Mouse (Mus musculus): ENCODE results near the gene Adamts5. TPM values are rescaled to one million over a fixed set of nuclear protein-coding genes. Genes with fewer than 3 reads are reported as not detected.
A peak's percentile ranks its signal among the peaks of the same experiment; 100 is the strongest.

The Adamts5 gene
- 1.7 and 1.9 TPM in 2 replicates for polyA plus RNA-seq (2012; rRNA removed)

DNA sequence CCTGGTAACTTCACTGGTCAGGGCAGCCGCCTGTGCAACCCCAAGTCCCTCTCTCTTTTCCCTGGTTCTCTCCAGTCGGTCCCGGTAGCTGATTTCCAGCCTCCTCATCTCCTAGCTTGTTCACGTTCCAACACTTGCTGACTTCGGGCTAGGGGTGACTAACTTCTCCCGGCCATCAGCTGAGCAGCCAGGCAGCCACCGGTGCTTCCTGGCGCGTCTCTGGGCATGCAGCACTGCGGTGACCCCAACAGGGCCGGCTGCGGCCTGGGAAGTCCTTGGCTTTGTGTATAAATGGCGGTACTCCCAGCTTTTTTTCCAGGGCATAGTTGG lies at the start of gene Adamts5:
Gene Adamts5 (minus strand): TSS at position 248 of the 330 bp plus-strand sequence.
- no peak for DNase-seq (ENCODE audit: extremely low spot score in 1 of 2, low spot score in 1 of 2)

DNA sequence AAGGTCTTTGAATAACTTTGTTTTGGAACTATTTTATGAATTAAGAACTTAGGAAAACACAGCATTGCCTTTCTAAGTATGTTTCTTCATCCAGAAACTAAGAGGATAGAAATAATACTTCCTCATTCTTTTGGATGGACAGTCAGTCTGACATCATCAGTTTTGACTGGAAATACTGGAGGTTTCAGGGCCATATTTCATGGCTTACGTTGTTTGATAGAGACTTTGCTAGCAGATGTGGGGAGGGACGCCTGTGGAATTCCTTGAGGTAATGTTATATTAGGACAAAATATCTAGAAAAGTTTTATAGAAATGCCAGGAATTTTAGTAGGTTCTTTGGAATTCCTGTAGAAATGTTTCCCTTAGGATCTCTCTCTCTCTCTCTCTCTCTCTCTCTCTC lies 48.7 kb upstream of the Adamts5 start:
- no peak for DNase-seq (ENCODE audit: extremely low spot score in 1 of 2, low spot score in 1 of 2)

DNA sequence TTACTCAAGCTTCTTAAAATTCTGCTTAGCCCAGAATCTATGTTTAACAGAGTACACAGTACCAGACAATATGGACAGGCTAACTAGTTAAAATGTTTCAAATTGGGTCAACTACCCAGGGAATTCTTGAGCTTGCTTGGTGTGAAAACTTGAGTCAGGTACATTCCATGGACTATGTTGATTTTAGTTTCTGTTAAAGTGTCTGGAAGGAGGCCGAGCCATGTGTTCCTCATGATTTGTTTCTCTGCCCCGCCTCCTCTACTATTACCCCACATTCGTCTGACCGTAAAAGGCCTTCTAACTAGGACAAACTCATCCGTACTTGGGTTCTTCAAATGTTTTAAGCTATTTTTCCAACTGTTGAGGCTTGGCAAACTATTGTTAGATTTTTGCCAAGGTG lies 24.4 kb upstream of the Adamts5 start:
- no peak for DNase-seq (ENCODE audit: extremely low spot score in 1 of 2, low spot score in 1 of 2)

DNA sequence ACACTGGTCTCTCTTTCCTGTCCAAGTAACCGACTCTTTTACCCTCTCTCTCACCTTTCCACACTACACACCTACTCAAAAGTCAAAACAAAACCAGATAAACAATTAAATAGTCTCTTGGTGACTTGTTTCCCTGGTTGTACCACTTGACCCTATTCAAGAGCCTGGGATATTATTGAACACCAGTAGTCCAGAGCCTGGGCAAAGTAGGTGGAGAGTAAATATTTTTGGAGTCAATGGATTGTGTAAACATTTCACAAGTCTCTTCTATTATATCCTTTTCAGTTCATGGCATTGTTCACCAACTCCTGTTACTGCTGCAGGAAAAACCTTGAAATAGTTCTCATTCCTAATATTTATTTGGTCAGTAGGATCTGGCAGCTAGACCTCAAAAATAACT lies 20.8 kb upstream of the Adamts5 start:
- DNase-seq (ENCODE audit: extremely low spot score in 1 of 2, low spot score in 1 of 2): no peak

DNA sequence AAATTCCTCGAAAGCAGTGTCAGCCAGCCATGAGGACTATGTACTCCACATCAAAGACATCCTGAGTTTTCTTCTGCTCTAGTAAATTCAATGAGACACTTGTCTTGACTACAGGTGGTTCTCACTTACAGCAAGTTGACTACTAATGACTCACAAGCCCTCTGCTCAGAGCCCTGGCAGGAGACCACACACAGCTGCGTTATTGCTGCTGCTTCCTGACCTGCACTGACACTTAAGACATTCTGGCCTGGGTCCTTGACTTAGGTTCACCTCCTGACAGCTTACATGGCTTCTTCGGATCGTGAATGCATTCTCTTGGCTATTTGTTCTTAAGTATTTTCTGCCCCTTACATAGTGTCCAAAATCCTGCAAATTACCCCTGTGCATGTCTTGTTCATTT lies 18.5 kb upstream of the Adamts5 start:
- DNase-seq (ENCODE audit: extremely low spot score in 1 of 2, low spot score in 1 of 2): no peak

DNA sequence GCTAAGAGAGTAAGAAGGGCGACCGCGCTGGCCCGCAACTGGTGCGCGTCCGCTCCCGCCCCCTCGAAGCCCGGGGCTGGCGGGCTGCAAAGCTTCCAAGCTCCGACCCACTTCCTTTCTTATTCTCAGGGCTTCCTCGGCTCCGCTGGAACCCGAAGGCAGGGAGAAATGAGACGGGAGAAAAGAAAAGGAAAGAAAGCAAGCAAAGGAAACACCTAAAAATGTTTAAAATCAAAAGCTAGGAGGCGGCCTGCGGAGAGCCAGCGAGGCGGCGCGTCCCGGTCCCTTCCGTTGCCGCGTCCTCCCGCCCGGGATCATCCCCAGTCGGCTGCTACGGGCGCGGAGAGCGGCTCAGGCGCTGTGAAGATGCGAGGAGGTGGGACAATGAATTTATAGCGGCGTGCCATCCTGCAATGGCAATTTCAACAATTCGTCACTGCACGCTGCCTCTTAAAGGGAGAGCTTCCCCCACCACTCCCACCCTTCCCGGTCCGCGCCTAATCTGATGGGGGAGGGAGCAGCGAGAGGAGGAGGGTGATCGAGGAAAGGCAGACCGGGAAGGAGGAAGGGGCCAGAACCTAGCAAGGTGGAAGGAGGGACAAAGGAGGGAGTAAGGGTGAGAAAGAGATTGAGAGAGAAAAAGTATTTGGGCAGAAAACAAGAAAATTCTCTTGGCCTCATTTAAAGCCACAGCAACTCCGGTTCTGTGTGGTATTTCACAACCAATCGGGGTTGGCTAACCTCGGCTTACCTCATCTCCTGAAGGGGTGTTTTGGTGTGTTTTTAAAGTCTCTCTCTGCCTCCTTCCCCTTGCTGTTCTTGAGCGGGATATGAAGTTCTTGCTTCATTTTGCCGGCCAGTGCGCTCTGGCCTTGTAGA lies 687 bp downstream of the Adamts5 start:
- peak in 1 of 2 experiments; percentile 46 for DNase-seq (ENCODE audit: extremely low spot score in 1 of 2, low spot score in 1 of 2)

DNA sequence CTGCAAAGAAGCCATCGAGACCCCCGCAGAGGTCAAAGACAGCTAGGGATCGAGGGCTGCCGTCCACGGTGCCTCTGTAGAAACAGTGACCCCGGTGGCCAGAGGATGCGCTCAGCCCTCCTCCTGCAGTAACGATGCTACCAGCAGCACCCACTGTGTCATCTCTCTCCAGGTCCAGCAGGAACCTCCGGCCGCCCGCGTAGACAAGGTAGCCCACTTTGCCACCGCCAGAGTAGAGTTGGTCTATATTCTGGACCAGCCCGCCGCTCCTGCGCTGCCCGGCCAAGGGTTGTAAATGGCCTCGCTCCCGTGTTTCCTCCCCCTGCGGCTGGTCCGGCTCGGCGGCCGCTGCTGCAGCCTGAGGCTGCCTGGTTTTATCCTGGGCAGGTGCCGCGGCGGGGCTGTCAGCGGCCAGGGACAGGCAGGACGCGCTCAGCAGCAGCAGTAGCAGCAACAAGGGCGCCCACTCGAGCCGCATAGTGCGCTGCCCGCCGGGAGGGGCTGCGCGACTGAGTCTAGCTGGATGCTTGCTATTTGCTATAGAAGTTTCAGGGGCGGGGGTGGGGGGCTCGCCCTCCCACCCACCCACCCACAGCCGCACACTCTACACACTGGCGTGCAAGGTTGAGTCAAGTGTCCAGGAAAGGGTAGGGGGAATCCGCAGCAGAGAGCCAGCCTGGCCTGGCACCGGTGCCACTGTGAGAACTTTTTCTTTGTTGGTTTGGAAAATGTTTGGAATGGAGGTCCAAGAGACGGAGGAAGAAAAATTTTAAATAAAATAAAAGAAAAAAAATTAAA lies 1.6 kb downstream of the Adamts5 start:
- DNase-seq (ENCODE audit: extremely low spot score in 1 of 2, low spot score in 1 of 2): peak in 1 of 2 experiments; percentile 15

DNA sequence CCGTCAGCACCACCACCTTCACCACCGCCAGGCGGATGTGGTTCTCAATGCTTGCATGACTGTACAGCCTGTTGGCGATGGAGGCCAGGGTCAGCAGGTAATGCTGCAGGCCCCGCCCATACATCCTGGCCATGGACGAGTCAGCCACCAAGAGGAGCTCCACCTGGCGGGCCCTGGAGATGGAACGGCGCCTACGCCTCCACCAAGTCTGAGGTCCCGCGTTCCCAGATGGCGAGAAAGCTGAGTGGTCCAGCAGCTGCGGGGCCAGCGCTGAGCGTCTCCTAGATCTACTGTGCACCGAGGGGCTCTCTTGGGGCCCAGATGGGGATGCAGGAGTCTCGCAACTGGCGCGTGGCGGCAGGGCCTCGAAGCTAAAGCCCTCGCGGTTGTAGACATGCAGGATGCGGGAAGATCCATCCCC lies 2.3 kb downstream of the Adamts5 start:
- DNase-seq (ENCODE audit: extremely low spot score in 1 of 2, low spot score in 1 of 2): peak in 1 of 2 experiments; percentile 17

DNA sequence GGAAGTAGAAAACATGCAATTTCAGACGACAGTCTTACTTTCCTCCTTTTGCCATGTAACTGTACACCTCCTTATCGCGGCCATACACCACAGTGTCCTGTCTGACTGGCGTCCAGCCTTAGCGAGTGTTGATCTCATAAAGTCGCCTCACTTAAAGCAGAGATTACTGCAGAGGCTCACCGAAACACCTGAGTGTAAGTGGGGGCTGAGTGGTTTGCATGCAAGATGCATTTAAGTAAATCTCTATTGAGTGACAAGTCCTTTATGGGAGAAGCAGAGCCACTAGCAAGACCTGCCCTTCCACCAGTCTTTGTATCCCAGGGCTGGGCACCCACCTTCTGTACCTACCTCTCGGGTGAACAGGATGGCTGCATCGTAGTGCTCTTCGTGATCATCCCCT lies 2.8 kb downstream of the Adamts5 start:
- no peak for DNase-seq (ENCODE audit: extremely low spot score in 1 of 2, low spot score in 1 of 2)

DNA sequence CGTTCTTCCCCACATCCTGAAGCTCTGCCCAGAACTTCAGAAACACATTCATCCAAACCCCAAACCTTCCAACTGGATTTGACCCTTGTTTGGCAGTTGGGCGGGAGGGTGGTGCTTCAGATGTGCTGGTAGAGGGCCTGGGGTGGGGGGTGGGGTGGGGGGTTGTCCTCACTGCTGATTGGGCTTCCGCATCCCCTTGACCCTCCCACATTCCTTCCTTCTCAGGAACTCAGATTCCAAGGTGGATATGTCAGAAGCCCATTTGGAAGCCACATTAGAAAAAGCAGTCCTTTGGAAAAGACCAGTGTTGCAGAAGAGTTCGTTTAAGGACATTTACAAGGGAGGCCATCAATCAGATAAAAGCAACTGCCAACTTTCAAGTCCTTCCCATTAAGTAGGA lies 3.2 kb downstream of the Adamts5 start:
- DNase-seq (ENCODE audit: extremely low spot score in 1 of 2, low spot score in 1 of 2): no peak

DNA sequence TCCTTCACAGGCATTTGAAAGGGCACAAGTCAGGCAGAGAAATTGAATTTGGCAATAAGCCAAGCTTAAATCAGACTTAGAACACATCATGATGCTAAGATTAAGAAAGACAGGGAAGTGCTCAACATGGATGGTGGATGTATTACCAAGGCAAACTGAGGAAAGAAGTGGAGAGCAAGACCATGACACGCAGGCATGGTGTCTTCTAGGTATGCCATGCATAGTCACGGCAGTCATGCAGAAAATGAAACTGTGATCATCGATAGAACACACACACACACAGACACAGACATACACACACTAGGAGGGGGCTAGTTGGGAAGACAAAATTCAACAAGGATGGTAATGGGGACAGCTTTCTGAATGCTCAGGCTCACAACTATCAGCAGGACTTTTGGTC lies 3.8 kb downstream of the Adamts5 start:
- no peak for DNase-seq (ENCODE audit: extremely low spot score in 1 of 2, low spot score in 1 of 2)

DNA sequence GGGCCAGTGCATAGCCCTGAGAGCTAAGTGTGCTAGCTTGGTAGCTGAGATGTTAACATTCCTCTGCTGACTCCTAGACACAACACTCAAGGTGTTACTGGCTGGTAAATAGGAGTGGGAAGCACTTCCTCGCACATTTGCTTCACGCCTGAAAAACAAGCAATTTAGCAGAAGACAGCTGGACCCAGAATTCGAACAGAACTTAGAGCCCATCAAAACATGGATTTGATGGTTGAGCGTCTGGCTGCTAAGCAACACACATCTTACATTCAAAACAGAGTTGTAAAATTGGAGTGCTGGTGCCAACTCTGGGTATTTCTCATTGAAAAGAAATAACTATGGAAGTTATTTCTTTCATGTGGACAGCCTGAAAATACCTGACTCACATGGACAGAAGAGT lies 5.7 kb downstream of the Adamts5 start:
- DNase-seq (ENCODE audit: extremely low spot score in 1 of 2, low spot score in 1 of 2): peak in 1 of 2 experiments; percentile 22

DNA sequence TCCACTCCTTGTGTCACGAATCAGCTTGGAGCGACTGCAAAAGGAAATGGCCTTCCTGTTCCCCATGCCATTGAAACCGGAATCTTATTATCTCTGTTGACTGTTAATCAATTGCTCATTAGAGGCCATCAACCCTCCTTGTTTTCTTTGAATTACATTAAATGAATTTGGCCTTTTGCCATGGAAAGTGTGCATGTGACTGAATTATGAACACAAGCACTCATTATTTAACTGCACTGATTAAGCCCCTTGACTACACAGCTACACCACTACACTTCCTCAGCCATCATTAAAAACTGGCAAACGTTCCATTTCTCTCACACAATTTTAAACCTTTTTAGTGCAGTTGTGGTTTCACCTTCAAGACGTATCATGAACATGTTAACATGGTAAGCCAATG lies 11.8 kb downstream of the Adamts5 start:
- DNase-seq (ENCODE audit: extremely low spot score in 1 of 2, low spot score in 1 of 2): no peak

DNA sequence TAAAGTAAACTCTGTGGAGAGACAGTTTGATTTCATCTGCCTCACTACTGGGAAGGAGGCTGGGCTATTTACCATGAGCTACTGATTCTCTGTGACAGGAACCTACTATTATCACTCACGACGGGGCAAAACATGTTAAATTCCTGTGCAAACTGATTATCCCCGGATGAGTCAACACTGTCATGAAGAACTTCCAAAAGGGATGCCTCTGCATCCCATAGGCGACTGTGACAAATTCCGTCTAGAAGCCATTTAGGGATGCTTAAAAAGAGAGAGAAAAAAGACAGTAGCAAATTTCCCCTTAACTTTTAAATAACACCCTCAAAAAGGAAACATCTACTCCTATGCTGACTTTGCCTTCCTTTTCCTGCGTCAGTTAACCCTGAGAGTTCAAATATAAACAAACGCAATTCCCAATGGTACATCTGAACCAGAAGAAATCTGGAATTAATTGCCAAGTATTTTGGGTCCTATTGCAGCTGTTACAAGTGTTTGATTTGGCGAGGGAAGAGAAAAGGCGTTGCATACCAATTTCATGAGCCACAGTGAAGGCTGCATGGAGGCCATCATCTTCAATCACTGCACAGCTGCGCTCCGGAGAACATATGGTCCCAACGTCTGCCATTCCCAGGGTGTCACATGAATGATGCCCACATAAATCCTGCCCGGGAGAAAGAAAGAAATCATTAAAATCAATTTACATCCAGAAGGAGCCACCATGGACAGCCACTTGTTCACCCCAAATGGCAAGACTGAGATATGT lies 14.2 kb downstream of the Adamts5 start:
- DNase-seq (ENCODE audit: extremely low spot score in 1 of 2, low spot score in 1 of 2): peak; percentile 40 to 74

DNA sequence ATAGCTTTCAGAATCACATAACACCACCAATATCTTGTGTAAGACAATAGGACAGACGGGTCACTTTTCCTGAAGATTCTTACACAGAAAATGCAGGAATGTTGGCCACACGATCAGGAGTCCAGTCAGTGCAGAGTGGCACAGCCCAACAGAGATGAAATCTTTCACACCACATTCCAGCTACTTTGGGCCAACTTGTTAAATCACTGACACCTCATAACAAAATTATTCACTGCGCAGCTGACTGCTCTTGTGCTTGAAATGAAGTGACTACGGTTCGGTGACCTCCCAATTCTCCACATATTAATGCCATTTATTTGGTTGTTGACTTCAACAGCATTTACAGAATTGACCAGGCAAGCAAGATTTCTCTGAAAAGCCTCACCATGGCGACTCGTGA lies 22.6 kb downstream of the Adamts5 start:
- DNase-seq (ENCODE audit: extremely low spot score in 1 of 2, low spot score in 1 of 2): no peak

DNA sequence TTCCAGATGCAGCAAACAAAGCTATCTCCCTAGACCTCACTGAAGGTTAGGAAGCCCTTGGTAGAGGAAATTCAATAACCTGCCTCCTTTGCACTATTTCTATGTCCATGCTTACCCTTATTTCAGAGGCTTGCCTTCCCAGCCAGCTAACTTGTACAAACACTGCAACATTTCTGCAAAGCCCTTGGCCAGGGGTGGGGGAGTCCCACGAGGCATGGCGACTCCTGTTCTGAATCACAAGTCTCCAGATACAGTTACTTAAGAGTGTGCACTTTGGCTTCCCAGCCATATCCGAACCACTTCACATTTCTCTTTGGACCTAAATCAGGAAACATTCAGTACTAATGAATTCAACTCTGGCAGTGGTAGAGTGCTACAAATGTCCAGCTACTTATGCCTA lies 27.5 kb downstream of the Adamts5 start:
- no peak for DNase-seq (ENCODE audit: extremely low spot score in 1 of 2, low spot score in 1 of 2)

DNA sequence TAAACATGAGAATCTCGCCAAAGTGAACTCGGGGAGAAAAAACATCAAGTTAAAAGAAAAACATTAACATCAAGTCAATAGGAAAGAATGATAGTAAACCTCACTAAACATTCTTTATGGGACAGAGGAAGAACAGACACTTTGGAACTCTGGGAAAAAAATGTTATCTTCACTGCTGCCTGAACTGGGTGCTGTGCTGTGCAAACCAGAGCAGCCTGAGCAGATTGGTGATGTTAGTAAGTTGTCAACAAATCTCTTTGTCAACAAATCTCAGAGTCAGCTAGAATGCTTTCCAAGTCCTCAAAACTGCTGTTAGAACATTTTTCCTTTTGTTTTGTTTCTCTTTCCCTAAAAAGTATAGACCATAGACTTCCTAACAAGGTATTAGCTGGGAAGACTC lies 29.7 kb downstream of the Adamts5 start:
- no peak for DNase-seq (ENCODE audit: extremely low spot score in 1 of 2, low spot score in 1 of 2)

DNA sequence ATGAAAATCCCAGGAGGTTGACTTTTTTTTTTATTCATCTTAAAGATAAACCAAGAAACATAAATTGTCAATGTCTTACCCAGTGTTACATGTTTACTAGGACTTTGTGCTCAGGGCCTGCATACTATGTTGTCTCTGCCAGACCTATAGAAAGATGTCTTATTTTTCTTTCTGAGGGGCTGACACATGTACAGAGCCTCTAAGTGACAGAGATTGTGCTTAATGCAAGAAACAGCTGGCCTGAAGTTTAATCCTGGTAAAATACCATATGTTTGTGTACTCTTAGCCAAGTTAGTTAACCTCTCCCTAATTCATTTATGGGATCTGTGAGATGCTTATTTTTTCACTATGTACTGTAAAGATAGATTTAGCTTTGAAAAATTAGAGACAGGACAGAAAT lies 30.4 kb downstream of the Adamts5 start:
- DNase-seq (ENCODE audit: extremely low spot score in 1 of 2, low spot score in 1 of 2): no peak

DNA sequence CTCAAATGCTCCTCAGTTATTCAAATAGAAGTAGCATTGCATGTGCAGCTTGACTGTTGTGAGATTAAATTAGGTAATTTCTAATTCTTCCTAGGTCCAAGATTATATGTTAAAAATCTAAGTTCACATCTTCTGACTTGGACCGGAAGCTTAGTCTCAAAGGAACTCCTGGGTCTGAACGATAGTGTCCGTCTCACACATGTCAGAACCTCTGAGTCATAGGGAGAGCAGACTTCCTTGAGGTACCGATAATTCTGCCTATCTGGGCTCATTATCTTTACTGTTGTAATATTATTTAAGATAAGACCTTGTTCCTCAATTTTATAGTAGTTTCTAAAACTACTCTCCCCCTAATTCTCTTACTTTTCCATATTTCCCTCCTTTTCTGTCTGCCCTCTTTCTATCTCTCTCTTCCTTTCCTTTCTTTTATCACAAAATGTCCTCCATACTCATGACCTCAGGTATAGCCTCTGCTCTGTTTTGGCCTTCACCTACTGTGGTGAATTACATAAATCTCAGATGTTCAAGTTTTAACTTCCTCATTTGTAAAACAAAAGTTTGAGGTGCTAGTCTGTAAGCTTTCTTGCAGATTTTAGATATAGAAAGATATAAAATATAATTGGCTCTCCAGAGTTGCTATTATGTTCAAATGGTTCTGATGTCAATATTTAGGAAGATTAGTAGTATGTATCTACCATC lies 36.8 kb downstream of the Adamts5 start:
- DNase-seq (ENCODE audit: extremely low spot score in 1 of 2, low spot score in 1 of 2): no peak

DNA sequence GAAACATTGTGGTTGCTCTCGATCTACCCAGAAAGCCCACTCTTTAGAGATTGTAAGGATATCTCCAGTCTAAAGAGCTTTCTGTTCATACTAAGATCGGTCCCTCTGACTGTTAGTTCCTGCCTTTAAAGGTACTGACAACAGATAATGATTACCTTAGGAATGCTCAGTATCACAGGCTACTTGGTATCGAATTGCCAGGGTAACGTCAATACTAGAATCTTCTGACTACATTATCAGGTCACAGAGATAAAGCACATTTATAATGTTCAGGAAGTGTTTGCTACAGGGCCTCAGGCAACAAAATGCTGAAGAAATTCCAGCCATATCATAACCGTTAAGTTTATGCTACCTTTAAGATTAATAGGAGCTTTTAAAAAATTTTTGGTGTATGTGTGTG lies 47.1 kb downstream of the Adamts5 start:
- DNase-seq (ENCODE audit: extremely low spot score in 1 of 2, low spot score in 1 of 2): no peak

DNA sequence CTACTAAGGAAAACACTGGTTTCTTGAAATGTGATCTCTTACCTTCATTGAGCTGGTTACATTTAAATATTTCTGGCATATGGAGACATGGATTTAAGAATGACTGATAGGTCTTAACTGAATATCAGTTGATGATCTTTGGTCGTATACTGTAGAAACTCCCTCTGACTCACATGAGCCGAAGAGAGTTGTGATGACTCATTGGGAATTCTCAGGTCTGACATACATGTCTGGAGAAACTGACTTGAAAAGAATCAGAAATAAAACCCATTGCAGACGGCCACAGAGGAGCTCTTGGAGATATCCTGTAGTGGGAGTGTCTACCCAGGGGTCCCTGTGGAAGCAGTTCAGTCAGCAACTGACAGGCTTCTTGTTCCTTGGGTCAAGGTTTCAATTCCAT lies 74.6 kb downstream of the Adamts5 start:
- DNase-seq (ENCODE audit: extremely low spot score in 1 of 2, low spot score in 1 of 2): no peak

Data from frontal cortex, adult 2 months (tissue).